Mouse (Mus musculus) olfactory bulb, adult 2 months (tissue): Measurements from ENCODE around the gene Efcab6.

Experiments used
- CTCF ChIP-seq: fragments of 200-500 bp; IDR thresholded peaks from 2 replicates; pipeline ENCODE4 v1.5.1; 2012; ENCODE audit warnings: low read depth, mild to moderate bottlenecking, low read length, moderate library complexity; ENCODE audit not compliant: insufficient read depth
- POLR2A ChIP-seq: fragments of 200-500 bp; IDR thresholded peaks from 2 replicates; pipeline ENCODE4 v1.6.1; 2012; ENCODE audit warnings: mild to moderate bottlenecking, low read depth, low read length, moderate library complexity; ENCODE audit not compliant: insufficient read depth

- no peak for TF ChIP-seq POLR2A
- no peak for TF ChIP-seq CTCF
Measured at GRCm38 (mm10) chr15:83938466-83938865, 126.7 kb downstream of the Efcab6 start.
